Mouse (Mus musculus): ENCODE measurements around the gene Rnf135.

DNA sequence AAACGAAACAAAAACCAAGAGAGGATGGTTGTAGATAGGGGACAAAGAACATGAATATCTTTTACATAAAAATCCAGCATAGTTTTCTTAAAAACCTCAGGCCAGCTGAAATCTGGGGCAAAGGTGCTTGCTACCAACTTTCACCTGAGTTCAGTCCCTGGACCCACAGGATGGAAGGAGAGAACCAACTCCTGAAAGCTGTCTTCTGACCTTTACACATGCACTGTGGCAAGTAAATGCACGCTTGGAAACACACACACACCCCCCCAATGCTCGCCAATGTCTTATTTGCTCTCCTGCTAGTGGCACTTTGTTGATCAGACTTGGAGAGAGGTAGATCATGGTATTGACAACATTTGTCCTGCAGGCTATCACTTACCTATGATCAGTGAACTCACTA is 31.6 kb downstream of the Rnf135 start:
- TF ChIP-seq CEBPB (IDR thresholded peaks at IDR 0.05; ENCODE audit: insufficient read depth, poor library complexity, severe bottlenecking) = no peak
- TF ChIP-seq E2F4 (IDR thresholded peaks at IDR 0.05; ENCODE audit: insufficient read depth) = no peak
- TF ChIP-seq MAX (IDR thresholded peaks at IDR 0.05; ENCODE audit: low read depth) = no peak
